8 mouse cellular contexts compared by ENCODE assay signal in the genomic region with DNA sequence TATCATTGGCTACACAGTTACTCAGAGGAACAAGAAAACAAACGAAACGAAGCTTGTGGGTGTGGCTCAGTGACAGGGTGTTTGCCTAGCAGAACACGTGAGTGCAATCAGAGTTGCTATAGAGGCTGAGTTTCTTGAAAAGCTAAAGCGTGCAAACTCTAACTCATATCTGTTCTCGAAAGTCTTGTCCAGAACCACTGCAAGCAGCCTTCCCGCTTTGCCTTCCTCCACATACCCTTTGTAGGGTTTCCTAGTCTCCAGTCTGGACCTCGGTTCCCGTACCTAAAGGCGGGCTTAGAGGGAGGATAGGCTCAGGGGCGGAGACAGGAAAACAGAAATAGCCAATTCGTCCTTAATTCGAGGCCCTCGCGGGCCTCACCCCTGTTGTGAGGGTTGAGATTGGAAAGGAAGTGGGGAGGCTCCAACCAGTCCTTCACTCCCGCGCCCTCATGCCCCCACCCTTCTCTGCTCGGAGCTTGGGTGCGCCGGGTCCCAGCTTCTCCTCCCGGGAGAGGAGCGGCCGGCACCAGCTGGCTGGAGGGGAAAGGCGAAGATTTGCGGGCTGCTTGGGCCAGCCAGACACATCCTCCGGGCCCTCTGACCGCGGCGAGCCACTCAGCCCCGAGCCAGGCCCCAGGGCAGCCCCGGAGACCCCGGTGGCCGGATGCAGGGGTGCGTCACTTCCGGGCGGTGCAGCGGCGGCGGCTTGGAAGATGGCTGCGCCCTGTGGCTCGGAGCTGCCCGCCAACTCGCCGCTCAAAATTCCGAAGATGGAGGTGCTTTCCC. TPM values are rescaled to one million over a fixed set of nuclear protein-coding genes. Genes with fewer than 3 reads are reported as not detected.
DNase-seq lines count a peak whose midpoint lies in the region; ATAC-seq and TF ChIP-seq lines count a peak whose summit lies in the region.

A gene (plus strand): TSS at position 709 of the 786 bp plus-strand sequence.

- peak; percentile 95 for ATAC-seq in embryonic facial prominence, embryonic 15.5 days (ENCODE audit: insufficient number of reproducible peaks, low FRiP score, low TSS enrichment, low read depth)
- peak; percentile 96 for ATAC-seq in kidney, embryonic 14.5 days (ENCODE audit: low FRiP score, low TSS enrichment)
- ATAC-seq in limb, embryonic 15.5 days (ENCODE audit: insufficient number of reproducible peaks, low FRiP score, low TSS enrichment, low read depth) = peak; percentile 91

- H3K27me3 ChIP-seq in embryonic facial prominence, embryonic 15.5 days = no peaks in the 10 kb centered on the region
- H3K27me3 ChIP-seq in kidney, embryonic 14.5 days (ENCODE audit: control insufficient read depth, insufficient read depth, low read length) = no peaks in the 10 kb centered on the region
- no peaks in the 10 kb centered on the region for H3K27me3 ChIP-seq in limb, embryonic 15.5 days

- TF ChIP-seq CTCF in bone marrow, adult 2 months (IDR thresholded peaks at IDR 0.05; ENCODE audit: control insufficient read depth, insufficient read depth, low read length) = no peak

- no peaks in the 10 kb centered on the region for H3K4me1 ChIP-seq in bone marrow, adult 2 months (ENCODE audit: control insufficient read depth, insufficient read depth, low read length)
- peaks cover 16% of the 10 kb centered on the region for H3K4me1 ChIP-seq in embryonic facial prominence, embryonic 15.5 days
- H3K4me1 ChIP-seq in kidney, embryonic 14.5 days (ENCODE audit: control insufficient read depth, insufficient read depth, low read length) = peaks cover 11% of the 10 kb centered on the region
- peaks cover 9% of the 10 kb centered on the region for H3K4me1 ChIP-seq in limb, embryonic 15.5 days

- TF ChIP-seq POLR2A in bone marrow, adult 2 months (IDR thresholded peaks at IDR 0.05; ENCODE audit: borderline replicate concordance, control insufficient read depth, low read depth, low read length) = peak; percentile 69; the same call in 1 of the 2 replicates

- peak within 1 kb of the TSS; percentile 93 for H3K9ac ChIP-seq in embryonic facial prominence, embryonic 15.5 days
- peak within 1 kb of the TSS; percentile 94 for H3K9ac ChIP-seq in kidney, embryonic 14.5 days (ENCODE audit: low read depth, low read length)
- peak within 1 kb of the TSS; percentile 93 for H3K9ac ChIP-seq in limb, embryonic 15.5 days

- under 1% methylated on average over 44 of the region's 44 CpGs for WGBS in bone marrow, adult 2 months
- WGBS in embryonic facial prominence, embryonic 15.5 days = under 1% methylated on average over 44 of the region's 44 CpGs
- WGBS in kidney, embryonic 14.5 days = under 1% methylated on average over 41 of the region's 44 CpGs
- under 1% methylated on average over 43 of the region's 44 CpGs for WGBS in limb, embryonic 15.5 days

- peak within 1 kb of the TSS; percentile 98 for H3K27ac ChIP-seq in bone marrow, adult 2 months (ENCODE audit: control insufficient read depth, insufficient read depth, low read depth, low read length, poor library complexity)
- peak within 1 kb of the TSS; percentile 99 for H3K27ac ChIP-seq in embryonic facial prominence, embryonic 15.5 days (replicated peaks)
- H3K27ac ChIP-seq in kidney, embryonic 14.5 days (ENCODE audit: low read depth, low read length) = peak within 1 kb of the TSS; percentile 99
- H3K27ac ChIP-seq in limb, embryonic 15.5 days = peak within 1 kb of the TSS; percentile 100

- H3K36me3 ChIP-seq in embryonic facial prominence, embryonic 15.5 days = 0 out of 2 replicates have a peak, but pooled peaks cover 2% of the 10 kb centered on the region
- H3K36me3 ChIP-seq in kidney, embryonic 14.5 days (ENCODE audit: control insufficient read depth, insufficient read depth, low read length) = peaks cover 1% of the 10 kb centered on the region; the same call in 1 of the 2 replicates
- H3K36me3 ChIP-seq in limb, embryonic 15.5 days = peaks cover 1% of the 10 kb centered on the region; the same call in 1 of the 2 replicates

- H3K9me3 ChIP-seq in embryonic facial prominence, embryonic 15.5 days (replicated peaks) = no peaks in the 10 kb centered on the region
- no peaks in the 10 kb centered on the region for H3K9me3 ChIP-seq in kidney, embryonic 14.5 days (ENCODE audit: control insufficient read depth, low read length)
- no peaks in the 10 kb centered on the region for H3K9me3 ChIP-seq in limb, embryonic 15.5 days

- peak within 1 kb of the TSS; percentile 78 for H3K4me2 ChIP-seq in embryonic facial prominence, embryonic 15.5 days (replicated peaks)
- H3K4me2 ChIP-seq in kidney, embryonic 14.5 days (replicated peaks; ENCODE audit: low read depth, low read length) = peak within 1 kb of the TSS; percentile 55
- peak within 1 kb of the TSS; percentile 72 for H3K4me2 ChIP-seq in limb, embryonic 15.5 days

- peak; percentile 88 for DNase-seq in 3T3-L1 (ENCODE audit: low read depth, low spot score)
- DNase-seq in heart, adult 9 months (ENCODE audit: low spot score in 2 of 2) = peak; percentile 90 to 92
- DNase-seq in monocyte, adult 2 months (ENCODE audit: low read depth in 1 of 2, low spot score in 2 of 2) = peak; percentile 71 to 85
- DNase-seq in spleen, postnatal 36 days (ENCODE audit: low spot score in 2 of 2) = peak; percentile 82 to 86

- H3K4me3 ChIP-seq in bone marrow, adult 2 months (replicated peaks; ENCODE audit: control insufficient read depth, low read depth, low read length) = peak within 1 kb of the TSS; percentile 92
- peak within 1 kb of the TSS; percentile 92 for H3K4me3 ChIP-seq in embryonic facial prominence, embryonic 15.5 days (replicated peaks)
- H3K4me3 ChIP-seq in kidney, embryonic 14.5 days (ENCODE audit: low read length) = peak within 1 kb of the TSS; percentile 97
- peak within 1 kb of the TSS; percentile 96 for H3K4me3 ChIP-seq in limb, embryonic 15.5 days

RNA-seq across cellular contexts. Expression of the gene that starts here (rescaled TPM):
- 11.2 and 29.1 TPM in 2 replicates for polyA plus RNA-seq in bone marrow, adult 2 months (2011; ENCODE audit: insufficient read depth, insufficient read length, low replicate concordance, missing spikeins)
- 20.0 and 24.8 TPM in 2 replicates for polyA plus RNA-seq in embryonic facial prominence, embryonic 15.5 days (2015; fragmentation: Nextera tagmentation; extraction: Ambion mirVana)
- 28.5 and 33.2 TPM in 2 replicates for polyA plus RNA-seq in kidney, embryonic 14.5 days (2014; fragmentation: Nextera tagmentation; extraction: Ambion mirVana)
- 17.3 and 25.2 TPM in 2 replicates for polyA plus RNA-seq in limb, embryonic 15.5 days (2015; fragmentation: Nextera tagmentation; extraction: Ambion mirVana)

Comparison
In these comparisons a context has a peak if more than half of its experiments do, and no peak if none do; other contexts are left out.
1. Peak in every context shown above with its lines: DNase-seq, ATAC-seq, H3K4me3 ChIP-seq and H3K27ac ChIP-seq.